Mouse (Mus musculus) embryonic stem cell, embryonic (primary cell): ENCODE results near the gene Pde4a.

Experiments used
- CTCF ChIA-PET, 4 experiments: fragments of 300-600 bp in 2 of 4; fragments of 350-600 bp in 2 of 4; sonication (Branson Sonifier 250); formaldehyde crosslinking; loops; one replicate each; lab custom pipeline; 2022; ENCODE audit warnings: inconsistent platforms in 2 of 4; lab: Charles Lee
- POLR2A ChIA-PET, 4 experiments: fragments of 300-600 bp in 2 of 4; fragments of 350-600 bp in 2 of 4; sonication (Branson Sonifier 250); formaldehyde crosslinking; loops; one replicate each; lab custom pipeline; 2022; ENCODE audit warnings: antibody characterized with exemption in 4 of 4, inconsistent platforms in 1 of 4; lab: Charles Lee

Pde4a gene

DNA sequence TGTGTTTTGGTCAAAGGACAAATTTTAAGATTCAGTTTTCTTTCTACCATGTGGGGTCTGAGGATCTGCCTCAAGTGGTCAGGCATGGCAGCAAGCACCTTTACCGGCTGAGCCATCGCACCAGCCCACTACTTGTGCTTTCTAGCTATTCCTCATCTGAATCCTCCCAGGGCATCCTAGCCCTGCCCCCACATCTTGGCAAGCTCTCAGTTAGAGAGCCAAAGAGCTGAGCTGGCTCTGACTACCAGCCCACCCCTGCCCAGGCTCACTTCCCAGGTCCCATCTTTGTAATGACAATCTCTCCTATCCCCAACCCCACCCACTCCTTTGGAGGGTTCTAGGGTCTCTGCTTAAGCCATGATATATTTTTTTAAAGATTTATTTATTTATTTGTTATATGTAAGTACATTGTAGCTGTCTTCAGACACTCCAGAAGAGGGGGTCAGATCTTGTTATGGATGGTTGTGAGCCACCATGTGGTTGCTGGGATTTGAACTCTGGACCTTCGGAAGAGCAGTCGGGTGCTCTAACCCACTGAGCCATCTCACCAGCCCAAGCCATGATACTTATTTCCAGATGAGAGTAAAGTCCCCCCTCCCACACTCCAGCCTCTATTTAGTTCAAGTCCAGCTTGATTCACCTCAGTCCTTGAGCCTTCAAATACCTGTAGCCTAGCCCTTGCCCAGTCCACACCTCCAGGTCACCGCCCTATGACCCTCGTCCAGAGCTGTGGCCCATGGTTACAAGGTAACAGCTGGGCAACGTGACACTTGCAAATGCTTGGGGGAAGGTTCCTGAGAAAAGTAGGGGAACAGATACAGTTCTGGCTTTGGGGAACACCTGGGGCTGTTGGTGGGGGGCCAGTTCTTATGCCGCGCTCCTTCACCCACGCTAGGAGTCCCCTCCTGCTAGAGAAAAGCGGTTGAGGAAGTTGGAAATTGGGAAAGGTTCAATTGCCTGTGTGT lies 2.1 kb upstream of the Pde4a start:
- ChIA-PET CTCF (interaction anchor here in 3 of 4 experiments (0.6 to 1.4 kb wide), 3 partner anchors 57 to 152 kb away, joined by 3 to 4 read pairs (median 3); no protein-coding TSS in a partner anchor), POLR2A (interaction anchor here in 2 of 4 experiments (0.9 to 3.4 kb wide), 5 partner anchors 41 to 188 kb away, joined by 3 to 10 read pairs (median 3); partner anchors contain the start of genes Gm38431 (in 1 of the 2) and Raver1 (in 1 of the 2))

GRCm38 (mm10) chr9:21164072-21164471 lies 1.4 kb upstream of the Pde4a start:
- ChIA-PET POLR2A (interaction anchor here in 2 of 4 experiments (0.9 to 1.9 kb wide), 5 partner anchors 11 to 188 kb away, joined by 3 to 4 read pairs (median 3); partner anchors contain the start of genes Gm38431 (in 1 of the 2) and Raver1 (in 1 of the 2)), CTCF (interaction anchor here in 3 of 4 experiments (0.6 to 1.4 kb wide), 5 partner anchors 10 to 202 kb away, joined by 3 to 5 read pairs (median 3); no protein-coding TSS in a partner anchor)

- CTCF ChIA-PET, result interaction anchor here (0.6 to 3.7 kb wide), 9 partner anchors 12 to 252 kb away, joined by 3 to 25 read pairs (median 3); no protein-coding TSS in a partner anchor
- POLR2A ChIA-PET, result interaction anchor here in 3 of 4 experiments (0.6 to 1.7 kb wide), 7 partner anchors 9 to 403 kb away, joined by 3 to 7 read pairs (median 4); no protein-coding TSS in a partner anchor
Measured at GRCm38 (mm10) chr9:21165952-21166451, 488 bp downstream of the Pde4a start.

DNA sequence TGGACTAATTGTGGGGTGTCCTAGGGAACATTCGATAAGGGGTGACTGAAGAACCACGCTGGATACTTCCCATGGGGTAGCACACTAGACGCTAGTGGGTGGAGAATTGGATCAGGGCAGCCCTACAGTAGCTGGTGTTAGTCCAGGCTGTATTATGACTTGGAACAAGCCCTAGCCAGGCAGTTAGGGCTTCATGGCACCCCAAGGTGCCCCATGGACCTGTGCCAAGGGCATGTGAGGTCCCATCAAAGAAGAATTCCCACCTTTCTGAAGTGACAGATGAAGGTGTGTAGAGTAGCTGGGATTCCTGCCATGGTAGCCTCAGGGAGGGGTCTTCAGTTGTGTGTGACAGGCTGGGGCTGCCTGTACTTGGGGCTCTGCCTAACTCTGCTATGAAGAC lies 1.0 kb downstream of the Pde4a start:
- CTCF ChIA-PET, result interaction anchor here (0.6 to 3.7 kb wide), 11 partner anchors 11 to 251 kb away, joined by 3 to 25 read pairs (median 3); no protein-coding TSS in a partner anchor
- POLR2A ChIA-PET, result interaction anchor here in 2 of 4 experiments (0.7 to 1.7 kb wide), 9 partner anchors 9 to 80 kb away, joined by 3 to 5 read pairs (median 3); no protein-coding TSS in a partner anchor

DNA sequence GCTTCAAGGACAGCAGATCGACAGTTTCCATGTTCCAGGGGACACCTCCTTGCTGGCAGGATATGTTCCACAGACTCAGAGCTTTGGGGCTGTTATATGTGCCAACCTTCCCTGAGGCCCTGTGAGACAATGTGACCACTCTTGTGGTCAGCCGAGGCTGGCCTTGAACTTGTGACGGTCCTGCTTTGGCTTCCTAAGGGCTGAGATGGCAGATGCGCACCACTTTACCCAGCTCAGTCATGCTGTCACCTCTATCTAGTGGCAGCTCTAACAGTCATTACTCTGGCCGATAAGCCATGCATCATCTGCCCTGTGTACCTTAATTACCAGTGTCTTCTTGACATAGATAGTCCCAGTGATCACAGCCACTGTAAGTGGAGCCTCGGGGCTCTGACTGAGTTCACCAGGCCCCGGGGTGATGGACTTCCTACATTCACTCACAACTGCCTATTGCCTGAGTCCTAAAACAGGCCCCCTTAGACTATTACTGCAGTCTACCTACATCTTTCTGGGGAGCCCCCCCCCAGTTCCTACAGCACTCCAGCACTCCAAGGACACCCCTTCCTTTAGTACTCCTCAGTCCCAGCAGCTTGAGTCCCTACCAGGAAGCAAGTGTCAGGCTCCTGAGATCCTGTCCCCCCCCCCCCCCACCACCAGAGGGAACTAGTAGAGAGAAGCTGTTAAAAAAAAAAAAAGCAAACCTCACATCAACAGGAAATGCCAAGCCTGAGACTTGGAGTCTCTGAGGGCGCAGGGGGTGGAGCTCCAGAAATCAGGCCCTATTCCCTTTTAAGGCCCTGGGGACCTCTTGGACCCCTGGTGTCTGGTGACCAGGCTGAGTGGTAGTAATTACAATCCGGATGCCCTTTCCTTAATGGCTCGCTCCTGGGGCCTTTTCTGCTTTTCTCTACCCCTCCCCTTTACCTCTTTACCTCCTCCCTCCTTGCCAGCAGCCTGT lies 1.9 kb downstream of the Pde4a start:
- CTCF ChIA-PET, result interaction anchor here (0.5 to 3.7 kb wide), 30 partner anchors 8 to 336 kb away, joined by 3 to 25 read pairs (median 4); partner anchors contain the start of genes Eif3g (in 1 of the 4) and Icam5 (in 1 of the 4)
- POLR2A ChIA-PET, result interaction anchor here (0.5 to 2.1 kb wide), 25 partner anchors 9 to 674 kb away, joined by 3 to 8 read pairs (median 4); partner anchors contain the start of genes Gm38431 (in 1 of the 4) and Raver1 (in 1 of the 4)

- CTCF ChIA-PET, result interaction anchor here (0.5 to 3.7 kb wide), 53 partner anchors 7 to 456 kb away, joined by 3 to 25 read pairs (median 4); partner anchors contain the start of genes Eif3g (in 2 of the 4) and Icam5 (in 1 of the 4)
- POLR2A ChIA-PET, result interaction anchor here in 3 of 4 experiments (0.5 to 2.1 kb wide), 16 partner anchors 9 to 673 kb away, joined by 3 to 8 read pairs (median 4); partner anchors contain the start of genes Gm38431 (in 1 of the 3) and Raver1 (in 1 of the 3)
Measured at GRCm38 (mm10) chr9:21168161-21169123, 2.9 kb downstream of the Pde4a start.

DNA sequence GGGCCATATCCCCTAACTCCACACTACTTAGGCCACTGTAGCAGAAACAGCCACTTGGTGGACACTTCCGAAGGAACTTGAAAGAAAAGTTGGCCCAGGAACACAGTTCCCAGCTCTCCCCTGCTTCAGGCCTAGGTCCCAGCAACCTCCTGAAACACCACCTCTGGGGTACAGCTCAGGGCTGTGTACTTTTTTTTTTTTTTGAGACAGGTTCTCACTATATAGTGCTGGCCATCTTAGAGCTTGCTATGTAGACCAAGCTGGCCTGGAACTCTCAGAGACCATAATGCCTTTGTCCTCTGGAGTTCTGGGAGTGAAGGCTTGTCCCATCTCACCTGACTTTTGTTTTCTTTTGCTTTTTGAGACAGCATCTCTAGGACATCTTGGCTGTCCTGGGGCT lies 3.6 kb downstream of the Pde4a start:
- ChIA-PET CTCF (interaction anchor here (0.6 to 3.7 kb wide), 33 partner anchors 8 to 455 kb away, joined by 3 to 25 read pairs (median 3); partner anchors contain the start of gene Eif3g (in 2 of the 4)), POLR2A (interaction anchor here in 2 of 4 experiments (1.1 to 2.1 kb wide), 4 partner anchors 9 to 377 kb away, joined by 4 to 8 read pairs (median 6); no protein-coding TSS in a partner anchor)

- POLR2A ChIA-PET, result interaction anchor here in 2 of 4 experiments (1.0 to 1.8 kb wide), 6 partner anchors 9 to 48 kb away, joined by 3 to 5 read pairs (median 4); no protein-coding TSS in a partner anchor
- CTCF ChIA-PET, result interaction anchor here in 3 of 4 experiments (0.6 to 2.0 kb wide), 6 partner anchors 10 to 48 kb away, joined by 3 to 6 read pairs (median 4); no protein-coding TSS in a partner anchor
Measured at GRCm38 (mm10) chr9:21172364-21172763, 6.8 kb downstream of the Pde4a start.

DNA sequence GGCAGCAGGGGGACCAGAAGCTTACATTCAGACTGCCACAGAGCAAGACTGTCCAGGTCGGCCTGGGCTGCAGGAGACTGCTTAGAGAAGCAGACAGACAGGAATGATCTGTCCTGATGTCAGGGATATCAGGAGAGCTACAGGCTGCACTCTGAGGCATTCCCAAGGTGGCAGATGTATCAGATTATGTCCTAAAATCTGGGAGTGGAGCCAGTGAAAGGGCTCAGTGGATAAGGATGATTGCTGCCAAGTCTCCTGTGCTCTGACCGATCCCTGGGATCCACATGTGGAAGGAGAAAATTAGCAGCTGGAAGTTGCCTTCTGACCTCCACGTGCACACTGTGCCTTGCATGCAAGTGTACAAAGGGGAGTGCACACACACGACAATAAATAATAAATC lies 14.9 kb downstream of the Pde4a start:
- POLR2A ChIA-PET, result interaction anchor here in 2 of 4 experiments (1.0 to 1.9 kb wide), 7 partner anchors 9 to 365 kb away, joined by 3 to 7 read pairs (median 3); partner anchors contain the start of genes Gm38431 (in 1 of the 2) and Raver1 (in 1 of the 2)
- CTCF ChIA-PET, result interaction anchor here in 2 of 4 experiments (1.0 to 1.8 kb wide), 4 partner anchors 11 to 40 kb away, joined by 3 to 9 read pairs (median 3); no protein-coding TSS in a partner anchor

GRCm38 (mm10) chr9:21180841-21181240 lies 15.3 kb downstream of the Pde4a start:
- CTCF ChIA-PET, result interaction anchor here in 3 of 4 experiments (0.6 to 1.8 kb wide), 6 partner anchors 12 to 129 kb away, joined by 3 to 9 read pairs (median 4); no protein-coding TSS in a partner anchor
- POLR2A ChIA-PET, result interaction anchor here in 3 of 4 experiments (0.5 to 1.9 kb wide), 13 partner anchors 8 to 1182 kb away, joined by 3 to 7 read pairs (median 3); partner anchors contain the start of genes Gm38431 (in 2 of the 3) and Raver1 (in 2 of the 3)

- CTCF ChIA-PET, result interaction anchor here in 3 of 4 experiments (0.6 to 2.7 kb wide), 7 partner anchors 8 to 128 kb away, joined by 3 to 11 read pairs (median 4); no protein-coding TSS in a partner anchor
- POLR2A ChIA-PET, result interaction anchor here in 3 of 4 experiments (0.5 to 3.3 kb wide), 18 partner anchors 9 to 1181 kb away, joined by 3 to 13 read pairs (median 3); partner anchors contain the start of genes Gm38431 (in 2 of the 3), Raver1 (in 2 of the 3) and Cdkn2d (in 1 of the 3)
Measured at GRCm38 (mm10) chr9:21181421-21182220, 16.1 kb downstream of the Pde4a start.

- ChIA-PET POLR2A (interaction anchor here in 2 of 4 experiments (0.6 to 3.3 kb wide), 14 partner anchors 12 to 363 kb away, joined by 3 to 13 read pairs (median 4); partner anchors contain the start of genes Carm1 (in 1 of the 2), Gm38431 (in 1 of the 2), Icam1 (in 1 of the 2) and Raver1 (in 1 of the 2)), CTCF (interaction anchor here in 3 of 4 experiments (0.7 to 2.7 kb wide), 6 partner anchors 15 to 358 kb away, joined by 3 to 11 read pairs (median 3); no protein-coding TSS in a partner anchor)
Measured at GRCm38 (mm10) chr9:21183421-21183820, 17.9 kb downstream of the Pde4a start.

GRCm38 (mm10) chr9:21183905-21184413 lies 18.4 kb downstream of the Pde4a start:
- ChIA-PET POLR2A (interaction anchor here in 2 of 4 experiments (0.9 to 3.3 kb wide), 15 partner anchors 11 to 362 kb away, joined by 3 to 13 read pairs (median 4); partner anchors contain the start of genes Carm1 (in 1 of the 2), Cdkn2d (in 1 of the 2), Gm38431 (in 1 of the 2) and Icam1 (in 1 of the 2)), CTCF (interaction anchor here in 3 of 4 experiments (0.7 to 2.7 kb wide), 6 partner anchors 12 to 306 kb away, joined by 3 to 11 read pairs (median 4); no protein-coding TSS in a partner anchor)
